16 mouse cellular contexts compared by ENCODE assay signal in genomic region chr17:83865366-83865765, GRCm38 (mm10). TPM values are rescaled to one million over a fixed set of nuclear protein-coding genes. Genes with fewer than 3 reads are reported as not detected.
"Had no signal": no experiment of that assay in that cellular context is flagged by ENCODE, and none has a peak within 500 bp of the region (broad histone marks: within the 10 kb centered on the region; RNA-seq: fewer than 3 reads in every experiment).

No protein-coding gene starts in this region.

- H3K9me3 ChIP-seq: liver, embryonic 13.5 days; midbrain, embryonic 13.5 days had no signal

- H3K27ac ChIP-seq: liver, embryonic 13.5 days; macrophage; midbrain, embryonic 13.5 days; stomach, postnatal 0 days had no signal

- H3K9ac ChIP-seq: liver, embryonic 13.5 days; midbrain, embryonic 13.5 days had no signal

- ATAC-seq: midbrain, embryonic 13.5 days had no signal

- DNase-seq: kidney, adult 18-20 months; kidney, adult 9 months; kidney, postnatal 14 days; kidney, postnatal 4 days; layer of hippocampus, adult 9-11 months; liver, embryonic 13.5 days; lung, adult 2 months; lung, postnatal 14 days; right cerebral cortex, adult 18-20 months; right cerebral cortex, postnatal 14 days; right cerebral cortex, postnatal 4 days; thymus, postnatal 25 days had no signal

- H3K36me3 ChIP-seq: liver, embryonic 13.5 days; midbrain, embryonic 13.5 days had no signal

- H3K4me3 ChIP-seq: liver, embryonic 13.5 days; midbrain, embryonic 13.5 days had no signal

- H3K4me2 ChIP-seq: liver, embryonic 13.5 days; midbrain, embryonic 13.5 days had no signal

RNA-seq across cellular contexts. Expression of gene Haao, which starts 17.6 kb away (rescaled TPM):
- polyA plus RNA-seq: neural tube, embryonic 11.5 days had no signal
